Mouse (Mus musculus) embryonic stem cell, embryonic (primary cell): Measurements from ENCODE around the gene Ubl5.

Experiments used
- CTCF ChIA-PET, 4 experiments: fragments of 300-600 bp in 2 of 4; fragments of 350-600 bp in 2 of 4; sonication (Branson Sonifier 250); formaldehyde crosslinking; loops; one replicate each; lab custom pipeline; 2022; ENCODE audit warnings: inconsistent platforms in 2 of 4; lab: Charles Lee
- POLR2A ChIA-PET, 4 experiments: fragments of 300-600 bp in 2 of 4; fragments of 350-600 bp in 2 of 4; sonication (Branson Sonifier 250); formaldehyde crosslinking; loops; one replicate each; lab custom pipeline; 2022; ENCODE audit warnings: antibody characterized with exemption in 4 of 4, inconsistent platforms in 1 of 4; lab: Charles Lee

Gene Ubl5

DNA sequence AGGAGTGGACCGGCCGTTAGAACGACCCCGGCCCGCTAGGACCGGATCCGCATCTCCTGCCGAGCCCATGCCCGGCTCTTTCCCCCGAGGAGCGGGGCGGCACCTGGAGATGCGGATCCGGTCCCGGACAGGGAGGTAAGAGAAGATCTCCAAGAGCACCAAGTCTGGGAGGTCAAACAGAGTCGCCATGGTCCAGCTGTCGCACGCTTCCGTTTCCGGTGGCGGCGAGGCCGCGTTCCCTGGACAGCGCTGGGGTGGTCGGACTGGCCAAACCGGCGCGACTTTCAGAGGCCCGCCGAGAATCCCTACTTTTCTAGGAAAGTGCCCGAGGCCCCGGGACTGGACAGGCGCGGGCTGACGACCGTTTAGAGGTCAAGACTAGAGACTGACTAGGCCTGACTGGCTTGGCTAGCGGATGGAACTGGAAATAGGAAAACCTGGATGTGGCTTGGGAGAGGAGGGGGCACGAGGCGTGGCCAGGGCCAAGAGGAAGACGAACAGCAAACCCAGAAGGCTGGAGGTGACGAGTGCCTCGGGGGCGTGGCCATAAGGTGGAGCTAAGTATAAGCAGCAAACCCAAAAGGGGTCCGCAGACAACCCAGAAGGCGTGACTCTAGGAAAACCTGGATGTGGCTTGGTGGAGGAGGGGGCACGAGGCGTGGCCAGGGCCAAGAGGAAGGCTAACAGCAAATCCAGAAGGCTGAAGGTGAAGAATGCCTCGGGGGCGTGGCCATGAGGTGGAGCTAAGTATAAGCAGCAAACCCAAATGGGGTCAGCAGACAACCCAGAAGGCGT, at the start of gene Ubl5:
TSS of gene Ubl5 (plus strand) at position 778 of the 795 bp plus-strand sequence.
- CTCF ChIA-PET, result interaction anchor here (0.5 to 1.8 kb wide), 18 partner anchors 9 to 336 kb away, joined by 3 to 23 read pairs (median 3); partner anchors contain the start of genes Pin1 (in 2 of the 4), Eif3g (in 1 of the 4) and Zfp266 (in 1 of the 4)
- POLR2A ChIA-PET, result interaction anchor here (0.6 to 13.6 kb wide), 118 partner anchors 8 to 1617 kb away, joined by 3 to 414 read pairs (median 4); partner anchors contain the start of genes Pin1 (in 4 of the 4), Gm38431 (in 3 of the 4), Raver1 (in 3 of the 4) and Zfp266 (in 3 of the 4)

DNA sequence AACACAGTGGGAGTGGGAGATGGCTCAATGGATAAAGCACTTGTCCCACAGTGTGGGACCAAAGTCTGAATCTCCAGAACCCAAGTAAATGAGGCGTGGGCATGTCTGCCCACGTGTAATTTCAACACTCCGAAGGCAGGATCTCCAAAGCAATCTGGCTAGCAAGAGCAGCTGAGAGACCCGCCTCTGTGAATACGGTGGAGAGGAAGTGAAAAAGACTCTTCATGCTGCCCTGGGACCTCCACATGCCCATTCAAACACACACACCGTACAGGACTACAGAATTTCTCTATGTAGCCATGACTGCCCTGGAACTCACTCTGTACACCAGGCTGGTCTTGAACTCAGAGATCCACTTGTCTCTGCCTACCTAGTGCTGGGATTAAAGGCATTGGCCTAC, 41.4 kb upstream of the Ubl5 start:
- ChIA-PET CTCF (no interaction called here), POLR2A (interaction anchor here in 1 of 4 experiments (1.1 to 1.5 kb wide), 2 partner anchors 41 to 43 kb away, joined by 3 to 4 read pairs; partner anchors contain the start of genes Fbxl12 and Ubl5)

- CTCF ChIA-PET, result interaction anchor here in 1 of 4 experiments (0.6 kb wide), 2 partner anchors 29 to 46 kb away, joined by 3 read pairs; partner anchors contain the start of gene Pin1
- POLR2A ChIA-PET, result interaction anchor here in 2 of 4 experiments (0.9 to 2.0 kb wide), 3 partner anchors 11 to 36 kb away, joined by 3 to 10 read pairs (median 5); partner anchors contain the start of gene Ubl5 (in 2 of the 2)
Observed at GRCm38 (mm10) chr9:20606269-20606668, 36.4 kb upstream of the Ubl5 start.

DNA sequence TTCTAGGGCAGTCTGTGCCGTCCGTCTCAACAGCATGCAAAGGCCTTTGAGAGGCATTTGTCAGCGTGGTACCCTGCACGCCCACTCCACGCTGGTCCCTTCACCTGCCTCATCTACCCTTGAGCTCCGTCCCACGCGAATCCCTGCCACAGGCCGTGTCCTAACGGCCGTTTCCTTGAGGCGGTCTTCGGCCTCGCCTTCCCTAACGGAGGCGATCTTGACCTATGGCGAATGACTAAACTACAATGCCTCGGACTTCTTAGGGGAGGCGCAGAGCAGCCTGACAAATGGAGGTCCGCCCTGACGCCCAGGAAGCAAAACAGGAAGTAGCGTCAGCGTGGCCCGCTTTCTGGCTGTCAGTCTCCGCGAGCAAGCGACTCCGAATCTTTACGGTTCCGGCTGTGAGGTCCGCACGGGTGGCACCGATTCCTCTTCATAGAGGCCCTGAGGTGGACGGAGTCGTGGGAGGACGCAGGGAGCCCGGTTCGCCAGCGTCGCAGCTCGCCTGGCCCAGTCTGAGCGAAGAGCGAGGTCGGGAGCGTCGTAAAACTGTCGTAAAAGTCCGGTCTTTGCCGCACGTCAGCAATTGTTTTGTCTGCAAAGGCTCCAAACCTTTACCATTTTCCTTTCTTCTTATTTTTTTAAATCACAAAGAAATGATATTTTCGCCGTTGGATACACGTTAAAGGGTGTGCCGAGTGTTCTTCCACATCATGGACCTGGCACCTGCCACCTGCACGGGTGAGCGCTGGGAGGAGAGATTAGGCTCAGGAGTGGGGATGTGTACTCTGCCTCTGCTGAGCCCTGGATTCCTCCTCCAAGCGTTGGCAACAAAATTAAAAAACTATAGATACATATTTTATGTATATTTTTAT, 35.3 kb upstream of the Ubl5 start:
- ChIA-PET POLR2A (interaction anchor here in 3 of 4 experiments (0.5 to 2.5 kb wide), 10 partner anchors 12 to 286 kb away, joined by 3 to 15 read pairs (median 4); partner anchors contain the start of genes Ubl5 (in 3 of the 3), Pin1 (in 1 of the 3) and Zfp26 (in 1 of the 3)), CTCF (interaction anchor here in 1 of 4 experiments (1.0 kb wide), 1 partner anchor 140 kb away, joined by 3 read pairs; no protein-coding TSS in a partner anchor)

DNA sequence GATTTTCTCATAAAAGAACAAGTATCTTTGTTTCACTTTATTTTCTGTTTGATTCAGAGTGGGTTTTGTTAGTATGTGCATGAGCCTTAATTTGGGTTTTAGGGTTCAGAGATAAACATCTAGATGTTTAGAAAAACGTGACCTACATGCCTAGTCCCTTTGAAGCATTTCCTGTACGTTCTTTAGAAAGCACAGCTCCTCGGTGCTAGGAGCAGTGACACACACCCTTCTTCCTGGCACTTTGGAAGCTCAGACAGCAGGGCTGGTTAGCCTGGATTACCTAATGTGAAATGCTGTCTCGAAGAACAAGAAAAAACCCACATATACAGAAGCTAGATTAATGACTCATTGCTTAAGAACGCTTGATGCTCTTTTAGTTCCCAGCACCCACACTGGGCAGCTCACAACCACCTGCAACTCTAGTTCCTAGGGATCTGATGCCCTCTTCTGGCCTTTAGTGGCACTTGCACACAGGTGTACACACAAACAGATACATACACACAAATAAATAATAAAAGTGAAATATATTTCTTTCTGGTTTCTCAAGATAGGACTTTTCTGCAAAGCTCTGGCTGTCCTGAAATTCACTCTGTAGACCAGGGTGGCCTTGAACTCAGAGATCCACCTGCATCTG, 32.7 kb upstream of the Ubl5 start:
- CTCF ChIA-PET, result interaction anchor here in 1 of 4 experiments (0.6 kb wide), 1 partner anchor 369 kb away, joined by 3 read pairs; no protein-coding TSS in a partner anchor

DNA sequence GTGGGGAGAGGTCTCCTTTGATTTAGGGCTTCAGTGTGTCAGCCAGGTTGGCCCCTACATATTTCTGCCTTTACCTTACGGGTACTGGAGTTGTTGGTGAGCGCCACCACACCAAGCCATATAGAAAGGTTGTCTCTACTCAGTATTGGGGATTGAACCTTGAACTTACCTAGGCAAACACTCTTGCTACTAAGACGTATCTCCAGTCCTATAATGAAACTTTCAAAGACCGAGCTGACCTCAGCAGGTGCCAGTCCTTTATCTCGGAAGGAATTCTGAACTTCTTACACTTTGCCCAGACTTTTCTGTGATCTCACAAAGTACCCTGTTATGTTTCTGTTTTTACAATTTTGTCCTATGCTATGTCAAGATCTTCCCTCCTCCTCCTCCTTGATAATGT, 30.7 kb upstream of the Ubl5 start:
- CTCF ChIA-PET, result no interaction called here
- POLR2A ChIA-PET, result no interaction called here

More for the DNA sequence above, 32.7 kb upstream of the Ubl5 start:
- POLR2A ChIA-PET, result interaction anchor here in 2 of 4 experiments (0.6 to 1.8 kb wide), 6 partner anchors 13 to 79 kb away, joined by 3 to 5 read pairs (median 3); partner anchors contain the start of gene Ubl5 (in 1 of the 2)

DNA sequence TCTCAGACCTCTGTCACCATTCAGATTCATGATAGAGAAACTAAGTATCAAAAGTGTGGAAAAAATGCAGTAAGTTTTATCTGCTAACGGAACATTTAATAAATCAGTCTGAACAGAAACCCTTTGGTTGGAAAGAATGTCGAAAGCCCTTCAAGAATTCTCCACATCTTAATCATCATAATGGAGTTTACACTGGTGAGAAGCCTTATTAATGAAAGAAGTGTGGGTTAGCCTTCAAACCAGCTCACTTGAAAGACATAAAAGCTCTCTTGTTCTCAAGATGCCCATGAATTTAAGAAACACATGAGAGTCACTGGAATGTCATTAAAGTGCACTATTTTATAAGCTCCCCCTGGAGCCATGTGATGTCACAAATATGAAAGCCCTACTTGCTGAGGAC, 26.0 kb upstream of the Ubl5 start:
- CTCF ChIA-PET, result no interaction called here
- POLR2A ChIA-PET, result interaction anchor here in 1 of 4 experiments (1.5 kb wide), 1 partner anchor 27 kb away, joined by 4 read pairs; the partner anchor contains the start of gene Ubl5

GRCm38 (mm10) chr9:20631332-20631731, 11.3 kb upstream of the Ubl5 start:
- ChIA-PET POLR2A (interaction anchor here in 3 of 4 experiments (0.7 to 5.9 kb wide), 5 partner anchors 10 to 23 kb away, joined by 3 to 30 read pairs (median 4); partner anchors contain the start of genes Ubl5 (in 3 of the 3) and Fbxl12 (in 1 of the 3)), CTCF (no interaction called here)

DNA sequence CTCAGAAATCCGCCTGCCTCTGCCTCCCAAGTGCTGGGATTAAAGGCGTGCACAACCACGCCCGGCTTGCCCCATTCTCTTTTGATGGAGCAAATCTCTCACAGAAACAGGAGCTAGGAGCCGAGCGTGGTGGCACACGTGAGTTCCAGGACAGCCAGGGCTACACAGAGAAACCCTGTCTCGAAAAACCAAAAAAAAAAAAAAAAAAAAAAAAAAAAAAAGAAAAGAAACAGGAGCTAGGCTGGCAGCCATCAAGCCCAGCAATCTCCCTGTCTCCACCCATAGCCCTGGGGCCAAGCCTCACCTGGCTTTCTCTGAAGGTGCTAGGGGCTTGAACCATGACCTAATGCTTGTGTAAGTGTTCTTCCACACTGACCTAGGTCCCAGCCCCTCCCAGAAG, 7.0 kb upstream of the Ubl5 start:
- CTCF ChIA-PET, result interaction anchor here in 2 of 4 experiments (0.5 to 1.5 kb wide), 7 partner anchors 17 to 196 kb away, joined by 3 to 7 read pairs (median 3); partner anchors contain the start of gene Pin1 (in 1 of the 2)
- POLR2A ChIA-PET, result interaction anchor here in 3 of 4 experiments (0.5 to 13.6 kb wide), 22 partner anchors 8 to 1529 kb away, joined by 3 to 414 read pairs (median 5); partner anchors contain the start of genes Fbxl12 (in 3 of the 3), Pin1 (in 3 of the 3), Zfp846 (in 3 of the 3) and Ubl5 (in 1 of the 3)

DNA sequence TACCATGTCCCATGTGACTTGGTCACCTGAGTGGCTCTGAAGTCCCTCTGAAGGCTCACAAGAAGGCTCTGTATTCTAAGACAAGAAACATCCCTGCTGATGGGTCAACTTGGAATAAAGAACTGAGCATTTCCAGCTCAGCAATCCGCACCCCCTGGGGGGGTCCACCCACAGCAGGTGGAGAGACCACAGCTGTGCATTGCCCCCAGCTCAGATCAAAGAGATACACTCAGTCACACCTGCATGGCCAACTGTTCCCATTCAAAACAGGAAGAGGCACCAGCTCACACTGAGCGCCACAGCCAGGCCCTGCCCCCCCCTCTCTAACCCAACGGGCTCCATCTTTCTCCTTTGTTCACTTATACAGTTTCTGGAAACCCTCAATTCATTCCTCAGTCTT, 6.4 kb upstream of the Ubl5 start:
- POLR2A ChIA-PET, result interaction anchor here in 3 of 4 experiments (0.5 to 13.6 kb wide), 21 partner anchors 8 to 1529 kb away, joined by 3 to 414 read pairs (median 5); partner anchors contain the start of genes Fbxl12 (in 3 of the 3), Pin1 (in 3 of the 3), Zfp846 (in 2 of the 3) and Ubl5 (in 1 of the 3)
- CTCF ChIA-PET, result interaction anchor here in 3 of 4 experiments (0.5 to 1.5 kb wide), 6 partner anchors 16 to 195 kb away, joined by 3 to 7 read pairs (median 3); partner anchors contain the start of gene Pin1 (in 1 of the 3)

DNA sequence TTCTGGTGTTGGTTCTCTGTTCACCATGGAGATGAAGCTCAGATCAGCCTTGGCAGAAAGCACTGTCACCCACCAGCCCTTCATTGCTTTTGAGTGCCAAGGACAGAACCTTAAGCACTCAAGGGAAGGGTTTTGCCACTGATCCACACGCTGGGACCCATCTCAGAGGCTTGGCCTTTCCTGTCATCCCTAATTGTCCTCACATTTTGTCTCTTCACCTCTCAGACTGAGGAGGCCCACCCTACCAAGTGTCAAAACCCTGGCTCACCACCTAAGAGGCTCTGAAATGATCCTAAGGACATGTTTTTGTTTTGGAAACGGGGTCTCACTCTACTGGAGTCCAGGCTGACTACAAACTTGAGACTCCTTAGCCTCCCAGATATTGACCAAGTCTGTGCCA, 5.9 kb upstream of the Ubl5 start:
- CTCF ChIA-PET, result interaction anchor here in 1 of 4 experiments (1.5 kb wide), 1 partner anchor 15 kb away, joined by 3 read pairs; the partner anchor contains the start of gene Pin1
- POLR2A ChIA-PET, result interaction anchor here in 3 of 4 experiments (0.6 to 13.6 kb wide), 14 partner anchors 8 to 93 kb away, joined by 3 to 414 read pairs (median 6); partner anchors contain the start of genes Pin1 (in 3 of the 3), Zfp846 (in 2 of the 3) and Fbxl12 (in 1 of the 3)

DNA sequence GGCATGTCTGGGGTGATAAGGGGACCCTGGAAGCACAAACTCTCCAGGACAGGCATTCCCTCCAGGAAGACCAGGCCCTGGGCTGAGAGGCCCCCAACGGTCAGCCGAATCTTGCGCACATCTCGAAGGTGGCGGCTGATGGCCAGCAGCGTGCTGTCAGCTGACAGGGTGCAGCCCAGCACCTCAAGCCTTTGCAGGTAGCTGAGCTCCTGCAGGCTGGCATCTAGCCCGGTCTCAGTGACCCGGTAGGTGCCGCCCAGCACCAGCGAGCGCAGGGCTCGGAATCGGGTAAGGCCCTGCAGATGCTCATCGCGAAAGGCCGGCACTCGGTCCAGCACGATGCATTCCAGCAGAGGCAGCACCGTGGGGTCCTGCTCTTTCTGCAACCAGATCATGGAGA, 4.1 kb upstream of the Ubl5 start:
- CTCF ChIA-PET, result no interaction called here
- POLR2A ChIA-PET, result interaction anchor here (0.7 to 13.6 kb wide), 7 partner anchors 10 to 155 kb away, joined by 3 to 414 read pairs (median 5); partner anchors contain the start of genes Pin1 (in 2 of the 4) and Zfp846 (in 1 of the 4)

- POLR2A ChIA-PET, result interaction anchor here in 2 of 4 experiments (1.3 to 13.6 kb wide), 5 partner anchors 9 to 156 kb away, joined by 3 to 414 read pairs (median 6); partner anchors contain the start of gene Pin1 (in 2 of the 2)
- CTCF ChIA-PET, result no interaction called here
Observed at GRCm38 (mm10) chr9:20639486-20639885, 3.2 kb upstream of the Ubl5 start.

DNA sequence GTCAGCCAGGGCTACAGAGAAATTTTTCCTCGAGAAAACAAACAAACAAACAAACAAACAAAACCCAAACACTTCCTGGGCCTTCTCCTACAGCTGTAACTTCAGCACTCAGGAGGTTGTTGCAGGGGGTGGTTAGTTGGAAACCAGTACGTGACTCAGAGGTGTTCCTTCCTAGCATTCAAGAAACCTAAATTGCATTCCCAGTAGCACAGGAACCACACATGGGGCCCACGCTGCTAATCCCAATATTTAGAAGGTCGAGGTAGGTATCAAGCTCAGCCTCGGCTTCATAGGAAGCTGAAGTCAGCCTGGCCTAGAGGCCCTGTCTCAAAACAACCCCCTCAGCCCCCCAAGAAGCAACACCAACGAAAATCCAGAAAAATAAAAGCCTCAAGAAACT, 1.2 kb upstream of the Ubl5 start:
- CTCF ChIA-PET, result interaction anchor here in 1 of 4 experiments (0.5 kb wide), 1 partner anchor 120 kb away, joined by 3 read pairs; no protein-coding TSS in a partner anchor
- POLR2A ChIA-PET, result interaction anchor here in 2 of 4 experiments (0.6 to 13.6 kb wide), 10 partner anchors 9 to 1276 kb away, joined by 3 to 414 read pairs (median 15); partner anchors contain the start of genes Pin1 (in 2 of the 2) and Angptl6 (in 1 of the 2)

- CTCF ChIA-PET, result interaction anchor here (0.5 to 1.8 kb wide), 21 partner anchors 9 to 336 kb away, joined by 3 to 23 read pairs (median 3); partner anchors contain the start of genes Pin1 (in 2 of the 4), Eif3g (in 1 of the 4) and Zfp266 (in 1 of the 4)
- POLR2A ChIA-PET, result interaction anchor here (0.5 to 13.6 kb wide), 128 partner anchors 9 to 1617 kb away, joined by 3 to 414 read pairs (median 4); partner anchors contain the start of genes Pin1 (in 4 of the 4), Gm38431 (in 3 of the 4), Raver1 (in 3 of the 4) and Zfp266 (in 3 of the 4)
Observed at GRCm38 (mm10) chr9:20642896-20643466, 303 bp downstream of the Ubl5 start.
